Mouse (Mus musculus) midbrain, embryonic 15.5 days (tissue): ENCODE measurements around the gene Treh. TPM values are rescaled to one million over a fixed set of nuclear protein-coding genes. Genes with fewer than 3 reads are reported as not detected.

ENCODE experiments used
- ATAC-seq: fragments of 200-750 bp; cut with Nextera tagmentation; replicated peaks from 2 replicates; pipeline ENCODE4 v1.8.0; 2017; ENCODE audit warnings: moderate TSS enrichment
- H3K27ac ChIP-seq: fragments of 300-500 bp; sonication (generic); 2 replicates; pipeline ENCODE4 v1.5.1; 2015; ENCODE audit warnings: mild to moderate bottlenecking, inconsistent platforms
- H3K27me3 ChIP-seq: fragments of 300-500 bp; sonication (generic); replicated peaks from 2 replicates; pipeline ENCODE4 v1.6.1; 2015; ENCODE audit warnings: inconsistent platforms
- H3K36me3 ChIP-seq: fragments of 300-500 bp; sonication (generic); replicated peaks from 2 replicates; pipeline ENCODE4 v1.6.1; 2015; ENCODE audit warnings: inconsistent platforms
- H3K4me1 ChIP-seq: fragments of 300-500 bp; sonication (generic); 2 replicates; pipeline ENCODE4 v1.6.1; 2015; ENCODE audit warnings: inconsistent platforms
- H3K4me2 ChIP-seq: fragments of 300-500 bp; sonication (generic); 2 replicates; pipeline ENCODE4 v1.6.1; 2015; ENCODE audit warnings: inconsistent platforms, mild to moderate bottlenecking, moderate library complexity
- H3K4me3 ChIP-seq: fragments of 300-500 bp; sonication (generic); 2 replicates; pipeline ENCODE4 v1.5.1; 2015; ENCODE audit warnings: mild to moderate bottlenecking, inconsistent platforms
- H3K9ac ChIP-seq: fragments of 300-500 bp; sonication (generic); 2 replicates; pipeline ENCODE4 v1.6.1; 2015; ENCODE audit warnings: mild to moderate bottlenecking, inconsistent platforms
- H3K9me3 ChIP-seq: fragments of 300-500 bp; sonication (generic); 2 replicates; pipeline ENCODE4 v1.6.1; 2016; ENCODE audit warnings: inconsistent platforms
- WGBS: fragments of 180-500 bp; shearing (Covaris S2); methylation state at CpG from one replicate; pipeline ENCODE4 v1.1.7; 2015; ENCODE audit warnings: mixed read lengths; 5-methylcytosine and 5-hydroxymethylcytosine counted together
- polyA plus RNA-seq: library from polyadenylated mRNA; unstranded; fragments of >200 nt; fragmentation: Nextera tagmentation; extraction: Ambion mirVana; gene quantifications from 2 replicates; pipeline ENCODE4 v1.2.1, GENCODE M21; 2015

Treh gene
- polyA plus RNA-seq, 1 experiment from 2014 or later, result not detected

DNA sequence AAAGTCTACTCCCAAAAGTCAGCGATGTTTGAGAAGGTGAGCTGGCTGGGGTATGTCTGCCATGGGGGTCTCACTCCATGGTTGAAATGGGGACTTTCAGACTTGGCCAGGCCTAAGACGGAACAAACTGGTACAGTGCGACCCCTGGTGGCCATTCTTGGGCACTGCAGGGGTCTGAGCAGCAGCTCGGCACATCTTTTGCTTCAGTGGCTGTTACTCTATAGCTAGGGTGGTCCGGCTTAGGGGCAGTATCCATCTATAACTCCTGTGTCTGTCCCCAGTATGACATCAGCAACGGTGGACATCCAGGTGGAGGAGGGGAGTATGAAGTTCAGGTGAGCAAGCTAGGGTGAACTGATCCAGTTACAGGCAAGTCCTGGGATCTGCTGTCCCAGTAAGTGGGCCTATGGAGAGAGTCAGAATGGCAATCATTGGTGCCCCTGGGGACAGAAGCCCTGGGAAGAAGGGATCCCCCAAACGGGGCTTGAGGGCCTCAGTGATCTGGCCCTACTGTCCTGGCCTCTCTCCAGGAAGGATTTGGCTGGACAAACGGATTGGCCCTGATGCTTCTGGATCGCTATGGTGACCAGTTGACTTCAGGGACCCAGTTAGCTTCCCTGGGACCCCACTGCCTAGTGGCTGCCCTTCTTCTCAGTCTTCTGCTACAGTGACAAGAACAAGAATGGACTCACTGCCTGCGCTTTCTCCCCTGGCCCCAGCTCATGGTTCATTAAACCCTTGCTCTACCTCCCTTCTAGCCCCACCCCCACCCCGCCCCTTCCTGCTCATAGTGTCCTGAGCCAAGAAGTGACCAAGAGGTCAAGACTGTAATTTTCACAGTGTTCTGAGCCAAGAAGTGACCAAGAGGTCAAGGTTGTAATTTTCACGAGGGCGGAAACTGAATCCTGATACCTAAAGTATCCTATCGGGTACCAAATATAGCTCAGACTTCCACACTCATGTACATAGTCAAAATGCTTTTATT, 12.6 kb downstream of the Treh start:
- Histone ChIP-seq H3K4me3 (no peak overlapping the region), H3K4me2 (no peak overlapping the region), H3K9me3 (no peaks in the 10 kb centered on the region), H3K27ac (peak overlapping the region; percentile 75), H3K9ac (no peak overlapping the region), H3K27me3 (no peaks in the 10 kb centered on the region), H3K36me3 (peaks cover 7% of the 10 kb centered on the region; the same call in 1 of the 2 replicates), H3K4me1 (peaks cover 25% of the 10 kb centered on the region)
- peak; percentile 62 for ATAC-seq
- 33% methylated on average over 14 of the region's 14 CpGs for whole genome bisulfite sequencing

DNA sequence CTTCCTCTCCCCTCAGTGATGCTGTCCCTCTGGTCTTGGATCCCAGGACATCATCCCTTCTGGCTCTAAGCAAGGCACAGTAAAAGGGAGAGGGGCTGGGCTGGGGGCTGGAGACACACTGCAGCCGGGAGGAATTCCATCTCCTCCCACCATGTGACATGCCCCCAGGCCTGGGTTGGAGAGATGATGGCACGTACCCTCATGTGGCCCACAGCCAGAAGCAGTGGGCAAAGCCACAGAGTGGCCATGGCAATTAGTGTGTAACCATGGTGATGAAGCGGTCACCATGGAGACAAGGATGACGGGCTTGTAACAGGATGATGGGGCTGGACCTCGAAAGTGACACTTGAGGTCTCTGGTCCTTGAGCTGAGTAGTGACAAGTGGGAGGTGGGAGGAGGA, 13.6 kb downstream of the Treh start:
- 16% methylated on average over 5 of the region's 5 CpGs for WGBS
- Histone ChIP-seq H3K27ac (peak overlapping the region; percentile 75), H3K4me2 (no peak overlapping the region), H3K27me3 (no peaks in the 10 kb centered on the region), H3K9ac (no peak overlapping the region), H3K4me3 (no peak overlapping the region), H3K4me1 (peaks cover 25% of the 10 kb centered on the region), H3K36me3 (peaks cover 14% of the 10 kb centered on the region; the same call in 1 of the 2 replicates), H3K9me3 (no peaks in the 10 kb centered on the region)
- peak; percentile 78 for ATAC-seq

DNA sequence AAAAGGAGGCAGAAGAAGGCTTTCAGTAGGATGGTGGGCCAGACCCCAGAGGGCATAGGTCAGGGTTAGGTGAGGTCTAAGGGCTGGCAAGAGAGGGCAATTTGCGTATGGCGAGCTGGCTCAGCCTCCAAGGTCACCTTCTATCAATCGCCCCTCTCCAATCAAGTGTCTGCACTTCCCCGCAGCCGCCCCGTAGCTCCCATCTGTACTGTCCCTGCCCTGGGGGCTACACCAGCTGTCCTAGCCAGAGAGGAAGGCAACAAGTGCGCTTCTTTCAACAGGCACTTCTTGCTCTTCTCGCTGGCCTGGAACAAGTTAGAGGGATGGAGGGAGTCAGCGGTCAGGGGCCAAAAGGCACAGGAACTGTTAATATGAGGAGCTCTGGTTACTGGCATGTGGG, 15.0 kb downstream of the Treh start:
- 73% methylated on average over 9 of the region's 9 CpGs for WGBS
- Histone ChIP-seq H3K9ac (no peak overlapping the region), H3K36me3 (peaks cover 19% of the 10 kb centered on the region; the same call in 1 of the 2 replicates), H3K9me3 (no peaks in the 10 kb centered on the region), H3K4me2 (no peak overlapping the region), H3K4me1 (peaks cover 25% of the 10 kb centered on the region), H3K27ac (no peak overlapping the region), H3K27me3 (no peaks in the 10 kb centered on the region), H3K4me3 (no peak overlapping the region)
- no peak for ATAC-seq

DNA sequence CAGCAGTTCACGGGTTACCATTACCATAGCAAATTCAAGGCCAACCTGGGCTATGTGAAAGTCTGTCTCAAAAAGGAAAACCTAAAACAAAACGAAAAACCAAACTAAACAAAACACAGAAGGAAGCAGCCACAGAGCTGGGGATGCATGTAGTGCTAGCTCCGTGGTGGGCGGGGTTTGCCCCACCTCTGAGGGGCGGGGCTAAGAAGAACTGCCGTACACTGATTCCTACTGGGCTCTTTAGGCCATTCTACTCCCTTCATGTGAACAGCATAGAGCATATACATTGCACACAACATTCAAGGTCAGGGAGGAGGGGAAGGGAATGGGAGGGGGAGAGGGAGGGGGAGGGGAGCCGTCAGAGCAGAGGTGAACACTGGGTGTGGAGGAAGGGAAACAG, 17.6 kb downstream of the Treh start:
- 51% methylated on average over 7 of the region's 7 CpGs for WGBS
- no peak overlapping the region for H3K9ac ChIP-seq
- H3K27ac ChIP-seq, result no peak overlapping the region
- H3K9me3 ChIP-seq, result no peaks in the 10 kb centered on the region
- H3K36me3 ChIP-seq, result peaks cover 31% of the 10 kb centered on the region
- no peaks in the 10 kb centered on the region for H3K27me3 ChIP-seq
- H3K4me3 ChIP-seq, result no peak overlapping the region
- H3K4me1 ChIP-seq, result peaks cover 21% of the 10 kb centered on the region
- ATAC-seq, result no peak
- H3K4me2 ChIP-seq, result no peak overlapping the region

DNA sequence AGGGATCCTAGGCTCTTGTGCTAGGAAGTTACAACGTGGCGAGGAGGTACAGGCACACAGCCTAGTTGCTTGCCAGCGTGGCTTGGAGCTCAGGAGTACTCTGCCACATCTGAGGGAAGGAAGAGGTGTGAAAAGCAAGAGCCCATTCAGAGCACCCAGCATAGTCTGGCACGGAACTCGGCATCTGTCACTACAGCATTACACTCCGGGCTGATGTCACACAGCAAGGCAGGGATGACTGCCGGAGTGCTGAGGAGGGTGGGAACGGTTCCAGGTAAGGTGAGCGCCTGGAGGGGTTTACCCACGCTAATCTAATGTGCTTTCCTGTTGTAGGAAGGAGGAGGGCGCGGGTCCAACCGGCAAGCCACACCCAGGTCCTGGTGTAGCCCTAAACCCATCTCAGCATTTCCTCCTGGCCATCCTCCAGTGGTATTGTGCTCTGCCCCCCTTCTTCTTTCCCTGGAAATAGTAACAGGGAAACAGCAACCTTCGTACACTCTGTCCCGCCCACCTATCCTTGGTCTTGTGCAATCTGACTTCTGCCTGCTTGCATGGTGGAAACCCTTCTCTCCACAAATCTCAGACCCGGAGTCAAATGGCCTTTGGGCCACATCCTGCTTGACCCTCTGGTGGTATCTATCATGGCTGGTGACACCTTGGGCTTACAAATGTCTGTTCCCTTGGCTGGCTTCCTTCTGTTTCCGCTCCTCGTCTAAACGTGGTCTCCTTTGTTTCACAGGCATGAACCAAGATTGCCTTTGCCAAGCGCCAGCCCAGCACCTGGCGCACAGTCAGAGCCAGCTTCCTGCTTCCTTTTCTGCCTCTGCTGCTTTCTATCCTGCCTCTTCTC, 18.9 kb downstream of the Treh start:
- Histone ChIP-seq H3K36me3 (peaks cover 42% of the 10 kb centered on the region), H3K4me2 (no peak overlapping the region), H3K9me3 (no peaks in the 10 kb centered on the region), H3K4me1 (peaks cover 9% of the 10 kb centered on the region), H3K27me3 (no peaks in the 10 kb centered on the region), H3K4me3 (no peak overlapping the region), H3K9ac (no peak overlapping the region), H3K27ac (0 out of 2 replicates have a peak overlapping the region, but pooled peaks have one; percentile 12)
- WGBS, result 82% methylated on average over 21 of the region's 21 CpGs
- ATAC-seq, result no peak

DNA sequence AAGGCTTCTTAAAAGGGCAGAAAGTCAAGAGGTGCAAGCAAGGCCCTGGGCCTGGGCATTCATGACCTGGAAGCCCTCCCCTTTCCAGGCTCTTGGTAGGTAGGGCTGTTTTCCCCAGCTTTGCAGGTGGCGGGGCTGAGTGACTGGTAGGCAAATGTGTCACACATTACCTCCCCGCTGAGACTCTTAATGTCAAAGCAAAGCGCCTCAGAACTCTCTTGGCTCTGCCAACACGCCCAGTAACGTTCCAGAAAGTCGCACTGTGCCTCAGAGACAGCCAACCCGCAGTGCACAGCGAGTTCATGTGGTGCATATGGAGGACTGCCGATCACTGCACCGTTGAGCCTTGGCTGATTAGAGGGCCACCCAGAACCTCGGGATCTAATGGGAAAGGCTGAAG, 20.0 kb downstream of the Treh start:
- Histone ChIP-seq H3K9me3 (no peaks in the 10 kb centered on the region), H3K4me3 (no peak overlapping the region), H3K9ac (no peak overlapping the region), H3K27me3 (no peaks in the 10 kb centered on the region), H3K4me1 (no peaks in the 10 kb centered on the region), H3K36me3 (peaks cover 52% of the 10 kb centered on the region), H3K27ac (no peak overlapping the region), H3K4me2 (no peak overlapping the region)
- no peak for ATAC-seq
- 88% methylated on average over 11 of the region's 11 CpGs for WGBS

DNA sequence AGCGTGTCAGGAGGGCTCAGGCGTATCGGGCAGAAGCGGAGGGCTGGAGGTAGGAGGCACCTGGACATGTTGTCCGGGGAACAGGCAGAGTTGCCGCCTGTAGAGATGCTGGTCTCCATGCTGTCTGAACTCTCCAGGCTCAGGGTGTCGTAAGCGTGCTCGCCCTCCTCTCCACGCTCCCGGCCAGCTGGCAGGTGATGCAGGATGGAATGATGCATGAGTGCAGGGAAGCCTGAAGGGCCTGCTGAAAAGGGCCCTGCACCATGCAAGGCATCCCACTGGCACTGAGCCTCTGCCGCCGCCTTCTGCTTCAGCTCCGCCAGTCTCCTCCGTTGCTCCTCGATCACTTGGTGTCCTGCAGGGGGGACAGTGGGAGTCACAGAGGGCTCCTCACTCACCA, 24.8 kb downstream of the Treh start:
- Histone ChIP-seq H3K9ac (no peak overlapping the region), H3K27me3 (no peaks in the 10 kb centered on the region), H3K27ac (no peak overlapping the region), H3K4me3 (no peak overlapping the region), H3K4me2 (no peak overlapping the region), H3K9me3 (no peaks in the 10 kb centered on the region), H3K4me1 (no peaks in the 10 kb centered on the region), H3K36me3 (peaks cover 44% of the 10 kb centered on the region)
- 93% methylated on average over 16 of the region's 16 CpGs for WGBS
- ATAC-seq, result no peak

DNA sequence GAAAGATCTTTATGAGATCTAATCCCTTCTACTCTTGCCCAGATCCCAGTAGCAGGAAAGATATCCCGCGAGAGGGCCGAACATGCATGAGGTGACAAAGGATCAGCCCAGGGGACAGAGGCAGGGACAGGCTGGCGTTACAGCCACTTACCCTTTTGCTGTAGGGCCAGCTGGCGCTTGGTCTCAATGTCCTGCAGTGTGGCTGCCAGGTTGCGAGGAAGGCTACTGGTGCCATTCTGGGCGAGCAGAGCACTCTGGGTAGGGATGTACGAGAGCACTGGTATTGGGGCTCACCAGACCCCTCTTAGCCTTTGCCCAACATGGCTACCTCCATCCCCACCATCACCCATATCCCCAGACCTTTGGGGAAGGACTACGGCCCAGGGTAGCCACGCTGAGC, 26.2 kb downstream of the Treh start:
- no peak overlapping the region for H3K27ac ChIP-seq
- H3K4me2 ChIP-seq, result no peak overlapping the region
- H3K9me3 ChIP-seq, result no peaks in the 10 kb centered on the region
- no peak overlapping the region for H3K4me3 ChIP-seq
- ATAC-seq, result no peak
- H3K4me1 ChIP-seq, result no peaks in the 10 kb centered on the region
- 85% methylated on average over 10 of the region's 10 CpGs for WGBS
- H3K9ac ChIP-seq, result no peak overlapping the region
- H3K36me3 ChIP-seq, result peaks cover 48% of the 10 kb centered on the region
- H3K27me3 ChIP-seq, result no peaks in the 10 kb centered on the region

DNA sequence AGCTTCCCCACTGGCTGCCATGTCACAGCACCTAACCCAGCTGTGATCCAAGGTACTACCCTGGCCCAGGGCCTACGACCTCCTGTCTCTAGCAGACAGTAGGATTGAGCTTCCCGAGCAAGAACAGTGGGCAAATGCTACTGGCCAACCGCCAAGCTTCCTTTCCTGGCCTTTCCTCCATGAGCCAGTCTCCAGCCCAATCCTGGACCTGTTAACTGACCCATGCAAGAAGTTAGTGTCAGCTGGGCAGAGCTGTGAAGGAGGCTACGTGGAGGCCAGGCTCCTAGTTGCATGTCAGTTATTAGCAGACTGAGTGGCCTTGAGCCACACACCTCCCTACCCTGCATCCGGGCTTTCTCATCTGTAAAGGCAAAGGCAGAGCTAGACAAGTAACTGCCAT, 26.7 kb downstream of the Treh start:
- no peaks in the 10 kb centered on the region for H3K27me3 ChIP-seq
- 87% methylated on average over 5 of the region's 5 CpGs for WGBS
- no peak overlapping the region for H3K9ac ChIP-seq
- H3K4me2 ChIP-seq, result no peak overlapping the region
- peaks cover 47% of the 10 kb centered on the region for H3K36me3 ChIP-seq
- H3K4me3 ChIP-seq, result no peak overlapping the region
- H3K4me1 ChIP-seq, result no peaks in the 10 kb centered on the region
- no peaks in the 10 kb centered on the region for H3K9me3 ChIP-seq
- H3K27ac ChIP-seq, result no peak overlapping the region
- ATAC-seq, result no peak

DNA sequence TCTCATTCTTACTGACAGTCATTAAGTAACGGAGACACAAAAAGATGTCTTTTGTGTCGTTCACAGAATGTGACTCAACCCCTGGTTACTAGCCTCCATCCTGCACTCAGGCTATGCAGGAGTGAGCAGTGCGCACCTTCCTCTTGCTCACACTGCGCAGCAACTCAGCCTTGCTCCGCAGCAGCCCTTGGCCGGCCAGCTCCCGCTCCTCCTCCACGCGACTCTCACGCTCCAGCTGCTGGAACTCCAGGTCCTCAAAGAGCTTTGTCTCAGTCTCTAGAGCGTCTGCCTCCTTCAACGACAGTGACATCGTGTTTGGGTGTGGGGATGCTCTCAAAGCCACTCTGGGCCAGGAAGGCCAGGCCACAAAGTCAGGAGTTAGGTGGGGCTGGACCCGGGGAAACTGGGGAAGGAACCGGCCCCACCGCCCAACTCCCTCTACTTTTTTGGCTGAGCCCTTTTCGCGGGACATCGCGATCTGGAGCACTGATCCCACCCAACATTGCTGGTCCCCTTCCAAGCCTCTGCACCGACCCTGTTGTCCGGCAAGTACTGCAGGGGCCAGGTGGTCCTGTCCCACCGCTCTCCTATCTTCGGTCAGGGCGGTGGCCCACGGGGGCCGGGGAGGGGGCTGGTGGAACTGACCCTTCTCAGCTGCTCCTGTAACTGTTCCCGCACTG, 34.9 kb downstream of the Treh start:
- WGBS, result 21% methylated on average over 28 of the region's 28 CpGs

DNA sequence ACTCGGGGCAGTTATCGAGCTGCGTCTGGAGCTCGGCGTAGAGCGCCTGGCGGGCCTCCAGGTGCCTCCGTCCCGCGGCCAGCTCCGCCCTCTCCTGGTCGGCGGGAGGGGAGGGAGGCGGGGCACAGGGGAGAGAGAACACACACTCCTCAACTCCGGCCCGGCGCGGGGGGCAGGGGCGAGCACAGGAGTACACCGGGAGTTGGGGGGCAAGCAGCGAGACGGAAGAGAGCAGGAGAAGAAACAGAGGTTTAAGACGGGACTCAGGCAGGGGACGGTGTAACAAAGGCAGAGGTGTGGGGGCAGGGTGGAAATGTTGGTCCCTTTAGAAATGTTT, 35.4 kb downstream of the Treh start:
- peak; percentile 49 for ATAC-seq
- Histone ChIP-seq H3K4me1 (peaks cover 15% of the 10 kb centered on the region), H3K27me3 (no peaks in the 10 kb centered on the region), H3K27ac (no peak overlapping the region), H3K9me3 (no peaks in the 10 kb centered on the region), H3K9ac (0 out of 2 replicates have a peak overlapping the region, but pooled peaks have one; percentile 3), H3K4me3 (peak overlapping the region; percentile 13), H3K4me2 (peak overlapping the region; percentile 45), H3K36me3 (peaks cover 29% of the 10 kb centered on the region; the same call in 1 of the 2 replicates)
- WGBS, result 10% methylated on average over 24 of the region's 24 CpGs

More for the DNA sequence above, 34.9 kb downstream of the Treh start:
- Histone ChIP-seq H3K9me3 (no peaks in the 10 kb centered on the region), H3K4me1 (peaks cover 15% of the 10 kb centered on the region), H3K36me3 (peaks cover 33% of the 10 kb centered on the region; the same call in 1 of the 2 replicates), H3K9ac (0 out of 2 replicates have a peak overlapping the region, but pooled peaks have one; percentile 3), H3K27me3 (no peaks in the 10 kb centered on the region), H3K4me3 (peak overlapping the region; percentile 13), H3K27ac (no peak overlapping the region), H3K4me2 (peak overlapping the region; percentile 45)
- ATAC-seq, result no peak; the same call in none of the 2 replicates

DNA sequence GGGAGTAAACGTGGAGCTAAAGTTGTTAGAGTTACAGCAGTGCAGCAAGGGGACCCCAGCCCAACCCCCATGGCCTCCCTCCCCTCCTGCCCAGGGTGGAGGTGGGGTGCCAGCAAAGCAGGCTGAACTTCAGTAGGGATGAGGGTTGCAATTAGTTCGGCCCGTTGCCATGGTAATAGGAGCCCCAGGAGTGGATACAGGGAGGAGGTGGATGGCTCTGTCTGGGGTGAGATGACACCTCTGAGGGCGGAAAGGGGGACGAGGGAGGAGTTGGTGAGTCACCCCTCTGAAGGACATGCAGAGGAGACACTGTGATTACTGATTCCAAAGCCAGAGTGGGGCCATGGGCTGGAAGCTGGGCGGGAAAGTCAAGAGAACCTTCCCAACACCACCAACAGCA, 35.9 kb downstream of the Treh start:
- 13% methylated on average over 6 of the region's 6 CpGs for WGBS
- no peak overlapping the region for H3K27ac ChIP-seq
- H3K4me3 ChIP-seq, result no peak overlapping the region
- H3K4me2 ChIP-seq, result peak overlapping the region; percentile 45
- peaks cover 29% of the 10 kb centered on the region; the same call in 1 of the 2 replicates for H3K36me3 ChIP-seq
- no peaks in the 10 kb centered on the region for H3K9me3 ChIP-seq
- ATAC-seq, result peak; percentile 64; the same call in 1 of the 2 replicates
- H3K4me1 ChIP-seq, result peaks cover 15% of the 10 kb centered on the region
- H3K27me3 ChIP-seq, result no peaks in the 10 kb centered on the region
- no peak overlapping the region for H3K9ac ChIP-seq
